Mouse (Mus musculus): ENCODE data around the gene Mrpl33.
"Not testable (repeated sequence)": the region's sequence is repeated elsewhere in the genome, so short reads cannot be mapped to it uniquely, and the experiment has no call there.

The Mrpl33 gene

DNA sequence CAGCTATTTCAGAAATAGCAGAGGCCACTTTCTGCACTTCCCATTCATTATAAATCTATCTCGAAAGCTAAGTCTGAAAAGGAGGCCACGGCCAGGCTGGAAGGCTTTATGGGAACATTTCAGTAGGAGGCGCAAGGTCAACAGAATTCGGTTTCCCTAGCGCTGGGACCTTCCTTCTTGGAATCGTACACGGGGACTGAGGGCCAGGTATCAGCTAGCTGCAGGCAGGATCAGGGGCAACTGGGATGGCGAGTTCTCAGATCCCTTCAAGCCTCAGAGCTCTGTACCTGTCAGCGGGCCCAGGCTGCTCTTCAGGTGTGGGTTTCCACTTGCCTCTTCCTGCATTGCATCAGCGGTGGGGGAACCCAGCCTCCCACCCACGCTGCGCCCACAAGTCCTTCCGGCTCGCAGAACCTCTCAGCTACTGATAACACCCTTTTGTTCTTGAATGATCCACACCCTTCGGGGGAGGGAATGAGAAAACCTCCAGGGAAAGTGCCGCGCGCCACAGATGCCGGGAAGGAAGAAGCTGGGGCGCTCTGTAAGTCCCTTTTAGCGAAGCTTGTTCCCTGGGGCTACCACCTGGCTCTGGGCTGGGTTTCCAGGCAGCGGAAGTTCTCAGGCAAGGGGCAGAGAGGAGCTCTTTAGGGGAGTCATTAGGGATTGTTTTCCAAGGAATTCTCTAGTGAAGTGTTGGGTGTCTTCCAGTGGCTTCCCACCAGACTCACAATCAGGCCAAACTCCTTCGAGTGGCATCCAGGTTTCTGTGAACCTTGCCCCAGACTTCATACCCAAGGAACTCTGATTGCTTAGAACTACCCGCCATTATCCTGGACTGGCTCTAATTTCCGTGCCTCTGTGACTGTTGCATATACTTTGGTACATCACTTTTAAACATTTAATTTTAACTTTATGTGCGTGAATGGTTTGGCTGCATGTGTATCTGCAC lies at the start of gene Mrpl33:
Mrpl33 (plus strand) TSS at position 455 of the 949 bp plus-strand sequence.
- DNase-seq (ENCODE audit: low spot score) = peak; percentile 36

DNA sequence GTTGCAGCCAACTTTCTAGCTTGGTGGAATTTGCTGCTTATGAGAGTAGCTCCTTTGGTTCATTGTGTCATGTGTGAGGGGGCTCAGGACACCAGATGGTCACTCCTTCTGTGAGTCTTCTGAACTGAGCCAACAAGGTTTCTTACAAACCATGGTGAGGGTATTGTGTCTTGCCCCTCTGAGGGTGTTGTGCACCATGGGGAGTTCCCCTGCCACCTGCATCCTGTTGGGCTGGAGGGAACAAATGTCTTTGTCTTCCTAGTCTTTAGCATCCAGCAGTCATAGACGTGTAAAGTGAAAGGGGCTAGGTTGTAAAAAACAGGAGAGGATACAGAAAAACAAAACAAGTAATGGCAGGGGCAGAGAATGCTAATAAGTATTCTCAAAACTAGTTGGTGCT lies 37.3 kb upstream of the Mrpl33 start:
- no peak for DNase-seq (ENCODE audit: low spot score)

DNA sequence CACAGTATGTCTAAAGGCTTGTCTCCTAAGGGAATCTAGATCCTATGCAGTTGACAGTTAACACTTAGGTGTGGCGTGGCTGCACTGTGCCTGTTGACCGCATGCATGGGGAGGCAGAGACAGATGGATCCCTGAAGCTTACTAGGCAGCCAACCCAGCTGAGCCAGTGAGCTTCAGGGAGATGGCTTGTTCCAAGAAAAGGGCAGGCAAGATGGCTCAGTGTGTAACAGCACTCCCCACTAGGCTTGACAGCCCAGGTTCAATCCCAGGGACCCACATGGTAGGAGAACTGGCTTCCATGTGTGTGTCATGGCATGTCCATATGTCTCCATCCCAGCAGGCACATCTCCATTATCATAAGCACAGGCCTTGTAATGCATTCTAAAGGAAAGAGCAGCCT lies 36.4 kb upstream of the Mrpl33 start:
- no peak for DNase-seq (ENCODE audit: low spot score)

DNA sequence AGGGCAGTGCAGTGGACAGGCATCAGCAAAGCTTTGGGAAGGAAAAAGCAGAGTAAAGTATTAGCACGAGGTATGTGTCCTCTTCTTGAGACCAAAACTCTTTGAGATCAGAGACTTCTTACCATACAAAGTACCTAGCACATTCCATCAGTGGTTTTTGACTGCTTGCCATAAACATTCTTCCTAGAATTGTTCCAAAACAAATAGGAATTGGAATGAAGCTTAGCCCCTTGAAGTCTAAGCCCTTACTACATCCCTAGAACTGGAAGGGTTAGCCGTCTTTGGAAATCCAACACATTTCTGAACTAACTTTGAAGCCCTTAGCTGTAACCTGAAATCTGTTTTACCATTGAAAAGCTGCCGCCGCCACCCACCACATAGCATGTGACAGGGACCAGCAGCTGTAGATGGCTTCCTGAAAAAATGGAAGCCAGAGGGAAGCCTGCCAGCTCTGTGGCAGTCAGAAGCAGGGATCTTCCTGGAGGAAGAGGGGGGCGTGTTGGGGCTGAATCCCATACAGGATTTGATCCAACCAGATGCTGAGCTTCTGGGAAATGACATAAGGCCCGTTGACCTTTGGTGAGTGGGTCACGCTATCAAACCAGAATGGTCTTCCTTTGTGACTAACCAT lies 34.6 kb upstream of the Mrpl33 start:
- DNase-seq (ENCODE audit: low spot score) = no peak

DNA sequence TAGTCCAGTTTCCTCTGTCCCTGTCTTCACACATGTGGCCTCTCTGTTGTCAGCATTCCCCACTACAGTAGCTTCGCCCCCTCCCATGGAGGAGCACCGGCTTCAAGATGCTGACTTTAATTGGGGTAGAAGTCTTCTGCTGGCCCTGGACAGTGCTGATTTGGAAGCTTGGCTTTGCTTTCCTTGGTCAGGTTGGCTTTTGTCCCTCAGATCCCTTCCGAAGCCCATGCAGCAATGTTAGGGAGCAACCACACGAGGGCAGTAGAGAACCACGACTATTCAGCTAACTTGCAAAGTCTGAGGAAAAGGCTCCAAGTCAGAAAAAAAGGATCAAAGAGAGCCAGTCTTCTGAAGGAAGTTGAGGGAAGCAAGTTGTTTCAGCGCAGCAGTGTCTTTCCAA lies 33.2 kb upstream of the Mrpl33 start:
- peak; percentile 54 for DNase-seq (ENCODE audit: low spot score)

DNA sequence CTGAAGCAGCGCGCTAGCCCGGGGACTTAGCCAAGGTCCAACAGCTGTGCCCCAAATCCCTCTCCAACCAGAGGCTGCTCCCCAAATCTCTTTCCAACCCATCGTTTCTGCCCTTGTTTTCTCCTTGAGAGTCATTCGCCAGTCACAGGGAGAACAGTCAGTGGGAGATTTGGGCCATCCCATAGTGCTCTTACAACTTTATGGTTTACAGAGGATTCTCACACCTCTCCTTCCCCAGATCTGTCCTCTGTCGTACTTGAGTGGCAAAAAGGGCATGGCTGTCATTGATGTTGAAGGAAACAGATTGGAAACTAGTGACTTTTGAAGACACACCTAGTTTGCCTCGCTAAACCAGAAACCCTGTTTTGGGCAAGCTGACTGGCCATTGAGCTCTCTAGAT lies 32.8 kb upstream of the Mrpl33 start:
- DNase-seq (ENCODE audit: low spot score) = no peak

DNA sequence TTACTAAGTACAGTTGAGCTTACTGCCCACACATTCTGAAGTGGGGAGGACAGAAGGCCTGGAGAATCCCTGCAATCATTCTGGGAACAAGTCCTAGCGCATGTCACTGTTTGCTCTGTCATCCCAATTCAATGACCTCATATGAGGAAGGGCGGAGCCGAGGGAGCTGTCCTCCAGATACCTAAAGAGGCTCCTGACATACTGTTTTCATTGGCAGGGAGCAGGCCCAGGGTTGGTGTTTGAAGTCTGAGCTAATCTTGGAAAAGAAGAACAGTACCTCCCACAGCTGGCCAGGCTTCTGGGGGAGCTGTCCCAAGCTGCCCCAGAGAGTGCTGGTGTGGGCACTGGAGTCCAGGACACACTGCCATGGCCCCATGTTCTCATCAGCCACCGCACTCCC lies 31.8 kb upstream of the Mrpl33 start:
- DNase-seq (ENCODE audit: low spot score) = no peak

DNA sequence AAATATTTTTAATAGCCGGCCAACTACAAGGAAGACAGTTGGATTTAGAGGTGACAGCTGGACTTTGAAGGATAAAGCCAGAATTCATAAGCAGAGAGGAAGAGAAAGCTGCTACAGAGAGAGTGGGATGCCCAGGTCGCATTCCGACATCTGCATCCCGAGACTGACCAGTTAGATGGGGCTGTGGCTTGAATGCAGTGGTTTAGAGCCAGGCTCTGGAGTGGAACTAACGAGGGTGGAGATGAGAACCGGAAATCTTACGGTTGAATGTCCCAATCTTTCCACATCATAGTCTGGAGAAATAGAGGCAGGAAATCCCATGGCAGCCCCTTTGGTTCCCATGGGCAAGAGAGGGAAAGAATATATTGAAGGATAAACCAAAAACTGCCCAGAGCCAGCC lies 30.7 kb upstream of the Mrpl33 start:
- DNase-seq (ENCODE audit: low spot score) = no peak

DNA sequence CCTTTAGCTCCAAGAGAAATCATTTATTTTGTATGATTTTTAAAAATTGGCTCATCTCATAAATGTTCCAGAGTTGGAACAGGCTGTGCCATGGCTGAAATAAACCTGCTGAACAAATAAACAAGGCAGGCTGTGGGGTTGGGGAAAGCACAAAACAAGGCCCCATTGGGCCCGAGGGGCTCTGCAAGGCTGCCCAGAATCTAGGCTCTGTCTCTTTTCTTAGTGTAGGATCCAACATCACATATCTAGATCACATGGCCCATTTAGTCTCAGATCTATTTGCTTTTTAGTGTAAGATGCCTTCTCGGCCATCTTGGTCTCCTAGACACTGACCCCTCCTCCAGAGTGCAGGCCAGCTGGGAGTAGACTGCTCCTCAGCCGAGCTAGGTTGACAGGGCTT lies 30.3 kb upstream of the Mrpl33 start:
- no peak for DNase-seq (ENCODE audit: low spot score)

DNA sequence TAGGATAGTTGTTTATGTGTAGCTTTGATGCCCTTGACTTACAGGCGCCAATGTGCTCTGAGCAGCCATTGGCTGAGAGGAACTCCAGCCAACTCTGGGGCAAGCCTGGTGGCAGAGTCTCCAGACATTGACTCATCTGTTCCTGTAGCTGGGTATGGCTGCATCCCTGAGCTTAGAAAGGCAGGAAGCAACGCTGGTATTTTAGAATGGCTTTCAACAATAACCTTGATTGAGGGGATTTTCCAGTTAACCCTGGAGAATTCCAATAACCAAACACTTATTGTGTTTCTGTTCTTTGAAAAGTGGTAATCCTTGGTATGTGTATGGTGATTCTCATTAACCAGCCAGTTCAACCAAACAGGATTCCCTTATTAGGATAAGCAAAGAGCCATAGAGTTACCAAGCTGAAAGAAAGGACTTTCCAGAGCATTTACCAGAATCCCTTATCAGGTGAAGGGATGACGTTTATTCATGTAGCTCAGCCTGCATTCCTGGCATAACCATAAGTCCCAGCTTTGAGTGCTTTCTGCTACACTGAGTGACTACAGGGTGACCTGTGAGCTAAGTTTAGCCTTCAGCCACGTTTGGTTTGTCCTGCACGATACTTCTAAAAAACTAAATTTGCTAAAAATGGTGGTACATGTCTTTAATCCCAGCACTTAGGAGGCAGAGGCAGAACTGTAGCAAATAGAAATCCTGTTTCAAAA lies 28.6 kb upstream of the Mrpl33 start:
- no peak for DNase-seq (ENCODE audit: low spot score)

DNA sequence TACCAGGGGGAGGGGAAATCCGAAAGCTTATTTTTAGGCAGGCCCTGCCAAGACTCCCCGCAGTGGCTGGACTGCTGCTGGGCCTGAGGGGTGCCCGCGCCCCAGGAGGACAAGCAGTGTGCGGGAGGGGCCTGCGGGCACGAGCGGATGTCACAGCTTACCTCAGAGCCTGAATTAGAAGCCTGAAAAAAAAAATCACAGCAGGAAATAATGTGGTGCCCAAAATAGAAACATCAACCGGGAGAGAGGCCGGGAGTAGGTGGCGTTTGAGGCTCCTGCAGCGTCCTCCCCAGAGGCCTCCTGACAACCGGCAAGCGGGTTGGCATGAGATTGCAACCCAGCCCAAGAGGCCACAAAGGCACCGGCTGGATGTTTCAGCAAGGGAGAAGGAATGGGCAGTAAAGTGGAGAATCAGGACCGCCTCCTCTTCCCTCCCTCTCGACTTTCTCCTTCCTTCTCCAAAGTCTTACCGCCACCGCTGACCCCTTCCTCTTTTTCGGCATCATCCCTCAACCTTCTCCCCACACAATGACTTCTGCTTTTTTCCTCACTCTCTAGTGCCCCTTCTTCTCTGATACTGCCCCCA lies 25.6 kb upstream of the Mrpl33 start:
- DNase-seq (ENCODE audit: low spot score) = no peak

DNA sequence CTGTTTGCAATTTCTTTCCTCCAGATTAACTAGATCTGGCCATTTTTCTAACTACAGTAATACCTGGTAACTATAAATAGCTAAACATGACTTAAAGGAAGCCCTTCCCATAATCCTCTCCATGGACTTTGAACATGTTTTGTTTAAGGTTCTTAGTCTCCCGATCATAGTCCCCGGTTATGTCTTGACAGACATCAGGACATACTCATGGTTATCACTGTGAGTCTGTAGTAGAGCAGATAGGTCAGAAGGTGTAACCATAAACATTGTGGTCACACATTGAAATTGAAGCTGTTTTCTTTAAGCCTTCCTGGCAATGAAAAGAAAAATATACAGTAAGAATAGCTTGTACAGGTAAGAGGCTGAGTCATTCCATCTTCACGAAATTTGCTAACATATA lies 23.0 kb upstream of the Mrpl33 start:
- no peak for DNase-seq (ENCODE audit: low spot score)

DNA sequence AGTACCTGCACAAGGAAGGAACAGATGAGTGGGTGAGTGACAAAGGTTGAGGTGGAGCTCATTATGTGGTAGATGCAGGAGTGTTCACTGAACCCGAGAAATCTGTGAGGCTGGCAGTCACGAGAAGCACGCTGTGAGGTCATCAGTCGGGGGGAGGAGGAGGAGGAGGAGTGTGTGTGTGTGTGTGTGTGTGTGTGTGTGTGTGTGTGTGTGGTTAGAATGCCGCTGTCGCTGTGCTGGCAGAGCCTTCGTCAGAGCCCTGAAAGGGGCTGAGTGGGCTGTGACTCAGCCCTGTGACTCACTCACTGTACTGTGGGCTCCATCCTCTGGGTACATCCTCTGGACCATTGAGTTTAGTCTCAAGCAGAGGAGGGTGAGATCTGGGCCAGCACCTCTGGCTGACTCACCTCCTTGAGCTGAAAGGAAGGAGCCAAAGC lies 20.2 kb upstream of the Mrpl33 start:
- no peak for DNase-seq (ENCODE audit: low spot score)

DNA sequence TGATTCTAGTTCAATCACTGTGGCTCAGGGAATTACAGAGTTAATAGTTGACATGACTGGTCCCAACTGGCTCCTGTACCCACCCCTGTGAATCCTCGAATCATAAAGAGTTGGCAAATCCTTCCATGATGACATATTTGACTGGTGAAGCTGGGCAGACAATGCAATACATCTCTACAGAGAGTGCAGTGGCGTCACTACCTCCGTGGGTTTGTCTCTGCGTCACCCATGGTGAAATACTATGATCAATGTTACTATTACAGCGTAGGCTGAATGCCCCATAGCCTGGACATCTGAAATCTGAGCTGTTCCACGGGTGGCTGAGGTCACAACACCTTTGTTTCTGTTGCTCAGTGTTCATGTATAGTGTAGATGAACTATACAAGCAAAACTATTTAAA lies 15.5 kb upstream of the Mrpl33 start:
- DNase-seq (ENCODE audit: low spot score) = no peak

DNA sequence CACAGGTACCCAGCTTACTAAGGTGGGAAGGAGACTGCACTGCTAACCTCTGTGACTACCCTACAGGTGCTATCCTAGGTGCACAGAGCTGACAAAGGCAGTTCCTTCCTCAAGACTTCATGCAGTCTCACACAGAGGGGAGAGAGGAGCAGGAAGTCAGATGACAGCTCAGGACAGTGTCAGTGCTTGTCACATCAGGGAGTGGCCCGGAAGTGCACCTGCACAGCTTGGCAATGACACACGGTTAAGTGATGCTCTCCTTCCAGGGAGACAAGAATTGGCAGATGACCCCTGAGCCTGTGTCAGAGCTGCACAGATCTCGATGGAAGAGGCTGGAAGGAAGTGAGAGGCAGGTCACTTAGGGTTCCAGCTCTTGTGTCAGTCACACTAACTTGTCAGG lies 14.8 kb upstream of the Mrpl33 start:
- no peak for DNase-seq (ENCODE audit: low spot score)

DNA sequence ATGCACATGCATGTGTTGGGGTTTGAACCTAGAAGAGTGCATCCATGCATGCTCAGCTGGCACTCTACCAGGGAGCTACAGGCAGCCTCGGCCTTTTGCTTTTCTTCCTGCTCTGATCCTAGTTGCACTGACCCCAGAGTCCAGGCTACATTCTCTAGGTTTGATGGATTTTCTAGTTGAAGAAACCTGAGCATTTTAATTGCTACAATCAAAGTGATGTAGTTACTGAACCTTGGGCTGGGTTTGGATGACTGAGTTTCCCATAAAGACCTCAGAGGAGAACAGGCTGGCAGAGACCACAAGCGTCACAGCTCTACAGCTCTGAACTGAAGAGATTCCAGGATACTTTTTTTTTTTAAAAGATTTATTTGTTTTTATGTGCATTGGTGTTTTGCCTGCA lies 13.5 kb upstream of the Mrpl33 start:
- no peak for DNase-seq (ENCODE audit: low spot score)

DNA sequence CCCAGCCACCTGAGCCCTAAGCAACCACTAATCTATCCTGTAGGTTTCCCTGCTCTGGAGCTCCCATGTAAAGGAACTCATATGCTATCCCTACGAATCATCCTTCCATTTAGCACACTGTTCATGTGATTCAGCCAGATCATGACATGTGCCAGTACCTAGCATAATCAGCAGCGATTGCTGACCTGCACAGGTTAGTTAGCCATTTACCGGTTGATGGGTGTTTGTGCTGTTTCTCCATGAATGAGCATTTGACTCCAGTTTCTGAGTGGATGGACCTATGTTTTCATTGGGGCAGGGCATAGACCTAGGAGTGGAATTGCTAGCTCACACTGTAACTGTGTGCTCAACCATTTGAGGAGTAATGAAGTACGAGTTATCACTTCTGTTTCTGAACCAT lies 11.2 kb upstream of the Mrpl33 start:
- no peak for DNase-seq (ENCODE audit: low spot score)

DNA sequence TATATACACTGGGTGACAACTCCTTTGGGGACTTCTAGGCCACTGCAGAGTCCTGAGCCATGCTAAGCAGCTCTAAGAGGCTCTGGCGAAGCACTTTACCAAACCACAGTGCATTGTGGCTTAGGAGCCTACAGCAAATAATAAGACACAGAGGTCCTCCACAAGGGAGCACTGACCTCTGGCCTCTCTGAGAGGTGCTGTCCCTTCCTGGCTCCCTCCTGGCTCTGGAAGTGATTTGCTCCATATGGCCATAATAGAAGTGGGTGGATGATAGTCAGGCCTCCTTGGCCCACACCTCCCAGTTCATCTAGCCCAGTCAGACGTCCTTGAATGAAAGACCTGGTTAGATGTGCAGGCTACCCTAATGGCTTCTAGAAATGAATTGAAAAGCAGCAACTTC lies 8.7 kb upstream of the Mrpl33 start:
- DNase-seq (ENCODE audit: low spot score) = no peak

DNA sequence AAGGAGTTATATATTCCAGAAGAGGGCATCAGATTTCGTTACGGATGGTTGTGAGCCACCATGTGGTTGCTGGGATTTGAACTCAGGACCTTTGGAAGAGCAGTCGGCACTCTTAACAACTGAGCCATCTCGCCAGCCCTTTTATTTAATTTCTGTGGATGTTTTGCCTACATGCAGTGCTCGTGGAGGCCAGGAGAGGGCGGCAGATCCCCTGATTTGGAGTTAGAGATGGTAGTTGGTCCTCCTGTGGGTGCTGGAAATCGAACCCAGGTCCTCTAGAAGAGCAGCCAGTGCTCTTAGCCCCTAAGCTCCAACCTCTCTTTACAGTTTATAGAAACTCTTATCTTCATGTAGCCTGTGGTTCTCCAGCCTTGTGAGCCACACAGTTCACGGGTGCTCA lies 8.1 kb upstream of the Mrpl33 start:
- not testable (repeated sequence) for DNase-seq (ENCODE audit: low spot score)

DNA sequence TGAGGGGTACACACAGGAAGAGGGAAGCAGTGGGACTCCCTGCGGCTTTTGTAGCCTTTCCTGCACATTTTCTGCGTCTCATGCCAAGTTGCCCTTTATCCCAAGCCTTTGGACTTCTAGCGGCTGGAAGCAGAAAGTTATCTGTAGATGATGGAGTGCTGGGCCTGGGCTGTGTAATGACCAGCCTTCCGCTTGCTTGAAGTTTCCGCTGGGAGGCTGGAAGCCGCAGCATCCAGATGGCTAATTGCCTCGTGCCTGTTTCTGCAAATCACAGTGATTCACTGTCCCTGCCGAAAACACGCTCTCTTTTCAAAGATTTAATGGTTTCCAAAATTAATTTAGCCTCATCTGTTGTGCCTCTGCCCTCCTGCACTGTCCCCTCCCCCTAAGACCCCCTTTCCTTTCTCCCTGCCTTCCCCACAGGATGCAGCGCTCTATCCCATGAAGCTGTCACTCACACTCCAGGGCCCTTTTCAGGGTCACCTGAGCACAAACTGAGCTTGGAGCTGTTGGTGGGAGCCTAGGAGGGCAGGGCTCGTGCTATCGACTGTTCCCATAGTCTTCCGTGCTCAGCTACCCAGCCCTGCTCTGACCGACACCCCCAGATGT lies 6.9 kb upstream of the Mrpl33 start:
- DNase-seq (ENCODE audit: low spot score) = no peak

DNA sequence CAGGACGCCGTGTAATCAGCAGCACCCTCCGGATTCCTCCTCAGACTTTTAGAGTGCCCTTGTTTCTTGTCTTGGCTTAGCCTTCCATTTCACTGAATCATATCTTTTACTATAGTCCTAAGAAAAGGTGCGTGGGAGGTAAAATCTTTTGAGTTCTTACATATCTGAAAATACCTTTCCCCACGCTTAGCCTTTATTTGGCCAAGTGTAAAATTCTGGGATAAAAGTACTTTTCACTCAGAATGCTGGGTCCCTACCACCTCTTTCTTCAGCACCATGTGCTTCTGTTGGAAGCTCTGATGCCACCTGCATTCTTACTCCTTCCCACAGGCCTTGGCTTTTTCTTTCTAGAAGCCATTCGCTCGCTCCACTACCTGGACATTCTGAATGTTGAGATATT lies 5.6 kb upstream of the Mrpl33 start:
- DNase-seq (ENCODE audit: low spot score) = no peak

DNA sequence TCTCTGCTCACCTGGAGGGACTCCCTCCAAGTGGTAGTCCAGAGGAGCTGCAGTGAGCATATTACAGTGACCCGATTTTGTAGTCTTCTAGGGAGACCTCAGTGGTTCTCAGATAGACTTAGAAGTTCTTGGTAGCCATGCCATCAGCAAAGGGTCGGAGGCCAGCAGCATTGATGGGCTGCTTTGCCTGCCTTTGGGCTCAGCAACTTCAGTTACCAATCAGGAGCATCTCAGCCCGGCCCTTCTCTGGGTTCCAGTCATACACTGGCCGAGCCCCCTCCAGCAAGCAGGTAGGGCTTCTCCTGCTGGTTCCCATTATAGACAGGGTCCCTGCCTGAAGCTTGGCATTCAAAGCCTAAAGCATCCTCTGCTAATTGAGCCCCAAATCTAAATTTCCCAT lies 867 bp upstream of the Mrpl33 start:
- no peak for DNase-seq (ENCODE audit: low spot score)
